Comparison of ENCODE assay signal across 8 mouse cellular contexts in genomic region chr14:18893947-18894445, GRCm38 (mm10). TPM values are rescaled to one million over a fixed set of nuclear protein-coding genes. Genes with fewer than 3 reads are reported as not detected.
DNase-seq lines count a peak whose midpoint lies in the region; ATAC-seq and TF ChIP-seq lines count a peak whose summit lies in the region.

Gene Ube2e2 (minus strand): TSS chr14:18894267.

- H3K4me1 ChIP-seq in heart, embryonic 10.5 days, result no peaks in the 10 kb centered on the region
- H3K4me1 ChIP-seq in midbrain, embryonic 14.5 days (ENCODE audit: control insufficient read depth, insufficient read depth, low read length), result peaks cover 7% of the 10 kb centered on the region; the same call in 1 of the 2 replicates

- peak; percentile 80; the same call in 1 of the 2 replicates for ATAC-seq in midbrain, embryonic 14.5 days (ENCODE audit: low FRiP score, low TSS enrichment)

- H3K27me3 ChIP-seq in heart, embryonic 10.5 days (ENCODE audit: insufficient read depth, poor library complexity, severe bottlenecking), result no peaks in the 10 kb centered on the region
- H3K27me3 ChIP-seq in midbrain, embryonic 14.5 days (ENCODE audit: control insufficient read depth, insufficient read depth, low read length), result no peaks in the 10 kb centered on the region

- 4% methylated on average over 22 of the region's 22 CpGs for whole genome bisulfite sequencing in heart, embryonic 10.5 days
- 2% methylated on average over 22 of the region's 22 CpGs for WGBS in midbrain, embryonic 14.5 days

- no peak for DNase-seq in layer of hippocampus, adult 2 months (ENCODE audit: low spot score in 2 of 2)
- no peak for DNase-seq in layer of hippocampus, adult 9-10 months (ENCODE audit: low spot score)
- DNase-seq in adrenal gland, postnatal 4 days (ENCODE audit: low spot score in 2 of 2), result no peak
- no peak for DNase-seq in heart, embryonic 10.5 days (ENCODE audit: low spot score)
- no peak for DNase-seq in layer of hippocampus, postnatal 36 days
- DNase-seq in midbrain, embryonic 14.5 days, result no peak
- DNase-seq in right cerebral cortex, postnatal 25 days, result no peak
- DNase-seq in cerebellum, postnatal 10 days, result no peak

- peak within 1 kb of the TSS; percentile 82 for H3K4me3 ChIP-seq in layer of hippocampus, adult 2 months
- H3K4me3 ChIP-seq in heart, embryonic 10.5 days, result peak within 1 kb of the TSS; percentile 76
- H3K4me3 ChIP-seq in midbrain, embryonic 14.5 days (replicated peaks; ENCODE audit: low read depth, low read length), result peak within 1 kb of the TSS; percentile 71

- H3K4me2 ChIP-seq in midbrain, embryonic 14.5 days (ENCODE audit: low read length), result peak within 1 kb of the TSS; percentile 68

- H3K9ac ChIP-seq in midbrain, embryonic 14.5 days (replicated peaks; ENCODE audit: low read length), result peak within 1 kb of the TSS; percentile 88

- TF ChIP-seq CTCF in layer of hippocampus, adult 2 months (conservative IDR thresholded peaks at IDR 0.05), result no peak

- H3K9me3 ChIP-seq in heart, embryonic 10.5 days, result 0 out of 2 replicates have a peak, but pooled peaks cover 2% of the 10 kb centered on the region
- no peaks in the 10 kb centered on the region for H3K9me3 ChIP-seq in midbrain, embryonic 14.5 days (ENCODE audit: control insufficient read depth, low read length)

- no peaks in the 10 kb centered on the region for H3K36me3 ChIP-seq in heart, embryonic 10.5 days
- no peaks in the 10 kb centered on the region for H3K36me3 ChIP-seq in midbrain, embryonic 14.5 days (ENCODE audit: control insufficient read depth, insufficient read depth, low read length)

- H3K27ac ChIP-seq in layer of hippocampus, adult 2 months, result peak within 1 kb of the TSS; percentile 94
- H3K27ac ChIP-seq in heart, embryonic 10.5 days, result peak within 1 kb of the TSS; percentile 95
- H3K27ac ChIP-seq in midbrain, embryonic 14.5 days (replicated peaks; ENCODE audit: low read depth, low read length), result peak within 1 kb of the TSS; percentile 83

RNA-seq across cellular contexts. Expression of gene Ube2e2, which starts in this region (rescaled TPM):
- 100 to 1,000 TPM; 204 to 207 TPM for total RNA-seq in layer of hippocampus, adult 2 months (2021)
- total RNA-seq in adrenal gland, postnatal 4 days (2021), result 10 to 100 TPM; 69.0 to 77.5 TPM
- polyA plus RNA-seq in heart, embryonic 10.5 days (2016; fragmentation: Nextera tagmentation; extraction: Ambion mirVana), result 39.6 and 45.3 TPM in 2 replicates
- total RNA-seq in layer of hippocampus, postnatal 36 days (2021), result 100 to 1,000 TPM; 193 to 210 TPM
- 123 and 143 TPM in 2 replicates for polyA plus RNA-seq in midbrain, embryonic 14.5 days (2014; fragmentation: Nextera tagmentation; extraction: Ambion mirVana)
